Mouse (Mus musculus) WW6 (cell line): ENCODE results near the gene Gpr18.

Experiments used
- DNase-seq: peaks from one replicate; pipeline ENCODE4 v3.0.0-alpha.2; 2013; ENCODE audit warnings: low read depth, low spot score

The Gpr18 gene

DNA sequence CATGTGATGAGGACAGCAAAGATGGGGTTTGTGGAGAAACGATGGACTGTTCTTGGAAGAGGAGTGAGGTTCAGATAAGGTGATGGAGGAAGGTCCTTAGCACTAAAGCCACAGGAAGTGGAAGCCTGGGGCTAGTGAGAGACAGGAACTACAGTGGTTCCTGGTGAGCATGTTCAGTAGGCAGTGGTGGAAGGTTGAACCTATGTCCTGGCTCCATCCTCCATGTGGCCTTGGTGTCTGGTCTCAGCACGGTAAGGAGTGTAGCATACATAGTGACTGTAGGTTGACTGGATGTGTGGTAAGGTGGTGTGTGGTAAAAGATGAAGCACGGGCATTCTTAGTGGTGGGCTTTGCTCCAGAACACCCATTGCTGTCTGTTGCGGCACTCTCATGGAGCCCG lies 34.3 kb upstream of the Gpr18 start:
- DNase-seq: no peak

DNA sequence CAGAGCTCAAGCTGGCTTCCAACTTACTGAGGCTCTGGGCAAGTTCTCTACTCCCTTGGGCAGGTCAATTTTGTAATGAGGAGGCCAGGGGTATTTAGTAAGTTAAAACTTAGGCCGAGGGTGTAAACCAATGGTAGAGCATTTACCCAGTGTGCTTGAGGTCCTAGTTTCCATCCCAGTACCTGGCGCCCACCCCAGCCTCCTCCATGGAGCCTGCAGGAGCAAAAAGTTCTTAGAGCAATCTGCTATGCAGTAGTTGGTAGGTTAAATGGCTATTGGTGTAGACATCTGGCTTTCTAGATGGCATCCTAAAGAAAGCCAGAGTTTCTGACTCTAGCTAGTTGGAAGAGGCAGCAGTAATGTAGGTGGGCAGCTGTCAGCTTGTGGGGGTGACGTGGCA lies 33.9 kb upstream of the Gpr18 start:
- DNase-seq: no peak

DNA sequence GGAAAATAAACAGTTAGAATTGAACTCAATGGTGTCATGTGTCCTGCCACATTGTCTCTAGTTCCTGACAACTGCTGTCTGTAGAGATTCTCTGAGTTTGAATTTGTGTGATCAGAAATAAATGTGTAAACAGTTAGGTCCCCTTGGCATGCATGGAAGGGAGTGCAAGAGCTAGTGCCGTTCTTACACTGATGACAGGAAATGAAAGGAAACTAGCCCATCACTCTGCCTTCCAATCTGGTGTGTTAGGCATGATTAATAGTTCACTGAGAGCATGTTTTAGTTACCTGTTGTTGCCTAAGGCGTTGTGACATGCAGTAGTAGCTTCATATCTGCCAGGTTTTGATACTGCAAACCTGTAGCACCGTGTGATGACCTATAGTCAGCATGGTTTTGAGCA lies 32.4 kb upstream of the Gpr18 start:
- no peak for DNase-seq

DNA sequence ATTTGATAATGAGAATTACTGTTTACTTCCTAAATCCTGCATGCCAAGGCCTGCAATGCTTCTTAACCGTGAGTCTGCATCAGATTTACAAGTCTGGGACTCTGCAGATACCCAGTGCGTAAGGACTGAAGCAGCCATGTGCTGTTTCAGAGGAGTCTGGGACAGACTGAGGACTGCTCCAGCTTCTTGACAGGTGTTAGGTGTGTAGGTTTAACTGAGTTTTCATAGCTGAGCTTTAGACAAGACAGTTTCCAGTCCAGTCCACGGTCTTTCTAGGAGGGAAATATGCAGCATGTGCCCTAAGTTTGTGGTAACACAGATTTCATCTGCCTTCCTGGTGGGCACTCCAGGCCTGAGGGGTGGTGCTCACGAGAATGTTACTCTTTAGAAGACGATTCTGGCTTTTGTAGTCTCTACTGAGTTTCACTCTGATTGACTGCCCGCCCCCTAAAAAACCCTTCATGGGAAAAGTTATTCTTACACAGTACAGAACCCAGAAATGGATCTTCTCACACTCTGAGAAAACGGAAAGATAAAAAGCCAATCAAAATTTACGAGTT lies 31.7 kb upstream of the Gpr18 start:
- no peak for DNase-seq

DNA sequence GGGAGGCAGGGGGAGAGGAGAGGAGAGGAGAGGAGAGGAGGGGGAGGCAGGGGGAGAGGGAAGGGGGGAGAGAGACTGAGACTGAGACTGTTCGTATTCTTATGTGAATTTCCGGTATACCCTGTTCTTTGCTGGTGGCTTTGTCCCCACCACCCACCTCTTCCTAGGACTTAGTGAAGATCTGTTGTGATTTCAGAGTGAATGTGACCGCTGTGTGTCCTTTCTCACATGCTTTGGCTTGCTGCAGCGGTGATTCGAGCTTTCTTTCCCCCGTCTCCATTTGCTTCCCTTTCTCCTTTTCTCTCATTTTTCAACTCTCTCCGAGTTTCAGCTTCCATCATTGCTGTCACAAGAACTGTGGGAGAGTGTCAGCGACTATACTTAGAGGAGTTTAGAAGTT lies 31.1 kb upstream of the Gpr18 start:
- DNase-seq: no peak

DNA sequence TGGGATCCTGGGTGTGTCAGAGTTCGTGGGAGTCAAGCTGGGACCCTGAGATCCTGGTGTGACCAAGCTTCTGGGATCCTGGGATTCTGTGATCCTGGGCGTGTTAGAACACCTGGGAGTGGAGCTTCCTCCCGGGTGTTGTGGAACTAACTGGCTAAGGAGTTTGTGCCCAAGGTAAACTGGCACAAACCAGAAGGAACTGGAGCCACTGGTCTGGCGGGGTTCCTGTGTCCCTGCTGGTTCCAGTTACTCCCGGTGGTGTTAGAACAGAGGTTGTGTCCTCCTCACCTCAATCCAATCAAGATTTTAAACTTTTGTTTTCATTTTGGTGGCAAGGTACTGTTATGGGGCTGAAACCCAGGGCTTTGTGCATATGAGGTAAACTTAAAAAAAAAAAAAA lies 30.6 kb upstream of the Gpr18 start:
- no peak for DNase-seq

DNA sequence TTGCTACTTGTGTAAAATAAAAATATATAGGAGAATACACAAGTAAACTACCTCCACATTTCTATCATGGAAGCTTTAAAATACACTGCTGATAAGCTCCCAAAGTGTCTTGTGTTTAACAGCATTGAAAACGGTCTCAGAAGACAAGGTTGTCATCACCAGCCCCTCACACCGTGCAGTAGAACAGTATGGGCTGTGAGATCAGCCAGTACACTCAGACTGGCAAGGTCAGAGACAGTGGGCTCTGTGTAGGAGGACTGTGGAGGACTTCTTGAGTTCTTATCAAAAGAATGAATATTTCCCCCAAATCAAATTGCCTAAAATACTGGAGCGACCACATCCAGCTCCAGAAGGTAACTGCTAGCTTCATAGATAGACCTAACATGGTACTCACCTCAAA lies 24.0 kb upstream of the Gpr18 start:
- no peak for DNase-seq

DNA sequence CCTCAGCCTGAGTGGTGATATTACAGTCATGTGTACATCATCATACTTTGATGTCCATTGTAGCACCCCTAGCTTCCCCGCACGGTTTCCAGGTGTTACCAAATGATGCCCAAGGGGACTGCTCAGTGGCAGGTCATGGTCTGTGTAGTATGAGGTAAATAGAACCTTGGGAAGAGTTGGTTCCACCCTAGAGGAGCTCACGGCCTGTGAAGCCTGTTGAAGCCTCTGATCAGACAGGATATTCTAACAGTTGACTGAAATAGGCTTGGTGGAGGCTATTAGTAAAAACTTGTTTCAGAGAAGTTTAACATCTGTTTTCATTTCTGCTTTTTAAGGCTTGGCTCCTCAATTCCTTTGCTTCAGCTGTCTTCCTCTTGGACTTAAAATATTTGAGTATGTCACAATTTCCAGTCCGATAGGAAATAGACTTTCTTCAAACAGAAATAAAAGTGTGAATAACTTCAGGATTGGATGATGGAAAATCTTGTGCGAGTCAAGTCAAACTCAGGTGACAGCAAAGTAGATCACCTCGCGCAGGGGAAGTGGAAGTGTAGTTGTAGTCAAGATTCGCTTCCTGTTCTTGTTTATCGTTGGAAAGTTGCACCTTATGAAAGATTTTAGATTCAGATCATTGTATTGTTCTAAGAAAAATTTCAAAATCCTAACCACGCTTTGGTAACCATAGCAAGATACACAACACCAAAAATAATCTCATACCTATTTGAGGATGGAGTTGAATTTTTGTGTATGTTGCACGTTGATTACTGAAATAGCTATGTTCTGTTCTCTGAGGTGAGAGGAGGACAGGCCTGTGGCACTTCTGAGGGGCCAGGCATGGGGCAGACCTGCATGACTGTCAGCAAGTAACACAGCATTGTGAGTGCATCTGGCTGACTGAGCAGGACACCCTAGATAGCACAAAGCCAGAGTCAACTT lies 22.9 kb upstream of the Gpr18 start:
- no peak for DNase-seq

DNA sequence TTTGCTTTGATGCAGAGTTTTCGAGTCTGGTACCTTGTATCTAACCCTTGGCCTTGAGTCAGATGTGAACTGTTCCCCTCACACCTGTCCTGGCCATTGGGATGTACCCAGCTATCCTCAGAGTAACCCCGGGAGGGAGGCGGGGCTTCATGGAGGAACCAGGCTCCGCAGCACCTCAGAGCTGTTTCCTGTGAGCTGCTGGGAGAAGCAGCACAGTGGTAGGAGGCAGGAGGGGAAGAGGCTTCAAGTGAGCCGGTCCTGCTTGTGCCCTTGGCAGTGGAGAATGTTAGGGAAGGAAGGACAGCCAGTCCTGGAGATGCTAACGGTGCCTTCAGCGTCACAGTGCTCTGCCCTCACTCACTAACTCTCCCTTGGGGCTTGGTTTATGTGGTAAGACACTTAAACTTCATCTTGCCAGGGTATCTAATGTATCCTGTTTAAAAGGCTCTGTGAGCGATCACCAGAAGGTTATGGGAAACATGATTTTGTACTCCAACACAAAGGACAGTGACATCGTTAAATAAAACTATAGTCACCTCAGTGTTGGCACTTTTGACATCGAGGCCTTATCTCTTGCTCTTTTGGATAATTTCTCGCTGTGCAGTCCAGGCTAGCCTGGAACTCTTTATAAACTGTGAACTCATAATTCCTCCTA lies 22.1 kb upstream of the Gpr18 start:
- no peak for DNase-seq

DNA sequence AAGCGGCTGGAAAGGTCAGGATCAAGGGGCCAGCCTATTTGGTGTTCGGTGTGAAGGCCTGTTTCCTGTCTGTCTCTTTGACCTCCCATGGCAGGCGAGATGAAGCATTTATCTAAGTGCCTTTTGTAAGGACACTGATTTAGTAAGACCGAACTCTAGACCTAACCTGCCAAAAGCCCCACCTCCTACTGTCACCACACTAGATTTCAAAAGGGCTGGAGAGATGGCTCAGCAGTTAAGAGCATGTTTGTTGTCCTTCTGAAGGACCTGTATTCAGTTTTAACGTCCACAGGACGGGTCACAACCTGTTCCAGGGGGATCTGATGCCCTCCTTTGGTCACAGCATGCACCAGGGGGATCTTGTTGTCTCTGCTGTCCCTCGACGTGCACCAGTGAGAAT lies 21.3 kb upstream of the Gpr18 start:
- no peak for DNase-seq

DNA sequence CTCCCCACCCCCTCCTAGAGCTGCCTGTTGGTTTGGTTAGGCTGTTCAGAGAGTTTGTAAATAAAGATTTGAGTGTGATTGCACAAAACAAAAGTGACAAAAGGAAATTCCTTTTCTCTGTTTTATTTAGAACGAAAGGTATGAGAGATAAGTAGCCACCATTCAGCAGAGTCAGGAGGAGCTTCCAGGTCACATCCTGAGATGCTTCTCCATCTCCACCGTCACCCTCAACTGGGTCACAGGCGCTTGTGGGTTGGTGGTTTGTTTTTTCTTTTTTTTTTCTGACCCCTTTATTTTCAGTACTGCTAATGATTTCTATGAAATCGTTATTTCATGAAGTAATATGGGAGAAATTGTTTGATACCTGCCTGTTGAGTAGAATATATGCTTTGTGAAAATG lies 20.8 kb upstream of the Gpr18 start:
- no peak for DNase-seq

DNA sequence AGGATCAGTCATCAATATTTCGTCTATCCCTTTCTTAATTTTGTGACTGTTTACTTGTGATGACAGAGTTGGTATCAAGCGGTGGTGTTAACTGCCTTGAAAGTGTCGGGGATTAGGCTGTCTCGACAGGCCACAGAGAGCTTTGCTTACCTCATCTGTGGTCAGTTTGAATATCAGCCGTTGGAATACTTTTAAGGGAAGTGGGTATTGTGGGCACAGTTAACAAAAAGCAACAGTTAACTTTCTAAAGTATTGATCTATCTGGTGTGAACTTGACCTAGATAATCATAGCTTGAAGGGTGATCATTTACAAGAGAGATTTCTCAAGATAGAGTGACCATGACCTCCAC lies 19.0 kb upstream of the Gpr18 start:
- no peak for DNase-seq

DNA sequence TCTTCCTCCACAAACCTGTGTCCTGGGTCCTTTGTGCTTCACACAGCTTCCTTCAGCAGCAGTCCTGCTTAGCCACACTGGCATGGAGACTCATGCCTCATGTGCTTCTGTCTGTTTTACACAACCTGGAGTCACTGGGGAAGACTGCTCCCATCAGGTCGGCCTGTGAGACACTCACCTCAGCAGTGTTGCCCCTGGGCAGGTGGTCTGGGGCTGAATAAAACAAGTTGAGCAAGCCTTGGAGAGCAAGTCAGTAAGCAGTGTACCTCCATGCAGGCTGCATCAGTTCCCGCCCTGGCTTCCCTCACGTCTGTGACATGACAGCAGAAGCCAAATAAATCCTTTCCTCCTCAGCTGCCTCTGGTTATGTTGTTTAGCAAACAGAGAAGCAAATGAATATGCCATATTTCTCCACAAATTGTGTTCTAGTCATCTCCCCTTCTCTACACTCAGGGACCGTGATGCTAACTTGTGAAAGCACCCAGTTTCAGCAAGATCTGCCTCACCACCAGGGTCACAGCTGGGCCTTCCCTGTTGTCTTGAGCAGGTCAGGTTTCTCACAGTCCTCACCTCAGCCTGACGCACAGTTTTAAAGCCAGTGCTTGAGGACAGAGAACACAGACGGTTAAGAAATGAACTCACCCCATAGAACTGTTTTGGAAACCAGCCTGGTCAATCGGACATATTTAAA lies 18.5 kb upstream of the Gpr18 start:
- DNase-seq: no peak

DNA sequence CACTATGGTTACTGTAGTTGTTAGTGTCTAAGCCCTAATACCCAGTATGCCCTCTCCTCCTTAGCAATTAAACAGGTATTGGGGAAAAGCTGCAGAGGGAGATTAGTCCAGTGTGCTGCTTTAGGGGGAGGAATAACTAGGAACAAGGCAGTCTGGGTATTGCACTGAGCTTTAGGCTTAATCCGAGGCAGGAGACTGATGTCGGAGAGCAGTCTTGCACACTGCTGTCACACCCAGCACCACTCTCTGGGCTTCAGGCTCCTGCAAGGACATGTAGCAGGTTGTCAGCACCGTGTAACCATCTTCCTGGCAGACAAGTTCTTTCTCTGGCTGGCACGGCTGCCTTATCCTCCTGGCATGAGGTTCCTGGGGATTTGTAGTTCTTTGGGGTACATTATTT lies 16.6 kb upstream of the Gpr18 start:
- no peak for DNase-seq

DNA sequence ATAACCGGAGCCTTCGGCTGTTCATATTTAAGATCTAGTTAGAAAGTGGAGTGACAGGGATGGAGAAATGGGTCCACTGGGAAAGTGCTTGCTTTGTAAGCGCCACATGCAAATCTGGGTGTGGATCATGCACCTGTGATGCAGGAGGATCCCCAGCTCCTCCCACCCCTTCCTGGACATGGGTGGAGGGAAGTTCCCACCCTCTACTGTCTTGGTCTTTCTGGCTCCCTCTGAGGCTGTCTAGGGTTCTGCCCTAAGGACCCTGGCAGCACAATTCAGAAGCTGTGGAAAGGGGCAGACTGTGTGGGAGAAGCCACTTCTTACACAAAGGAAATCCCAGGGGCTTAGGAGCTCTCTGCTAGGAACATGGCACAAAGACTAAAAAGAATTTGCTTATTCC lies 16.0 kb upstream of the Gpr18 start:
- DNase-seq: no peak

DNA sequence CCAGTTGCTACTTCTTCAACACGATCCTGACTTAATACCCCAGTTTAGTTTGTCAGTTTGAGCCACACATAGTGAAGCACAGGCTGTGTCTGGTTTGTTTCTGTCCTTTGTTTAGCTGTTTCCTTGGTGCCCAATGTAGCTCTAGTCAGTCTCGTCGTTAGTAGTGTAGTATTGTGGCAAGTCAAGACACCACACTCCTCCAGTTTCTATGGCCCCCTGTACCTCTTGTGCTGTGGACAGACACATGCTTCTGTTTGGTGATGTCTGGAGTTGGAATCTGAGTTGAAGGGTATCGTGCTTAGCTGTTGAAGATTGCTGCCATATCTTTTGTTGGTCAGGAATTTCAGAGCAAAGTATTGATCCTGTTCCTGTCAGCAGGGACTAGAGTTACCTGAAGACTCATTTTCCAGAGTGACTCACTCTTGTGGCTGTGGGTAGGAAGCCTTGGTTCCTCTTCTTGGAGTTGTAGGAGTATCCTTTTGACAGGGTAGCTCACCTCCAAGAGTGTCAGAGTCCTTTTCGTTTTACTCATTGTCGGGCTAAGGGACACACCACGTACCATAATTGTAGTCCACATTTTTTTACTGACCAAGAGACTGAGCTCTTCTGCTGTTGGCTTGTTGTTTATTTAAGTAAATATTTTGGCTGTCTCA lies 15.3 kb upstream of the Gpr18 start:
- DNase-seq: no peak

DNA sequence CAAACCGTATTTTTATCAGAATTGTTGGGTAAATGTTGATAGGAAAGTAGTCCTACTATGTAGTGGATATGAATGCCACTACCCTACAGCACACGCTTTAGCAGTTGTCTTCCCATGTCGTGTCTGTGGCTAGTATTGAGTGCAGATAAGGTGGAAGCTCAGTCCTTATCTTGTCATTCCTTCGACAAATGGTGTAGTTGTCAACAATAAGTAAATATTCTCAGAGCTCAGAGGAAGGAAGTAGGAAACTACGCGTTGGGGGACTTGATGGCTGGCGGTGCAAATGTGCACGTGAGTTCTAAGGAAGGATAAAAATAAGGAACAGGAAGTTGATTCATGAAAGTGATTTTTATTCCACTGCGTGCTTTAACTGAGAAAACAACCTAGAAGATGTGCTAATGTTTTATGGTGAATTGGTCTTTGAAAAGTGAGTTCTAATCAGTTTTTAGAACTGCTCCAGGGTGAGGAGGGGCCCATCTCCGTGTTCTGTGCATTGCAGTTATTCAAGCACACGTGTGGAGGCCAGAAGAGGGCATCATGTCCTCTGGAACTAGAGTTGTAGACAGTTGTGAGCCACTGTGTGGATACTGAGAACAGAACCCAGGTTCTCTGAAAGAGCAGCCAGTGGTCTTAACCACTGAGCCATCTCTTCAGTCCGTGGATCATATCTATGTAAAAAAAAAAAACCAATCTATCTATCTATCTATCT lies 13.8 kb upstream of the Gpr18 start:
- no peak for DNase-seq

DNA sequence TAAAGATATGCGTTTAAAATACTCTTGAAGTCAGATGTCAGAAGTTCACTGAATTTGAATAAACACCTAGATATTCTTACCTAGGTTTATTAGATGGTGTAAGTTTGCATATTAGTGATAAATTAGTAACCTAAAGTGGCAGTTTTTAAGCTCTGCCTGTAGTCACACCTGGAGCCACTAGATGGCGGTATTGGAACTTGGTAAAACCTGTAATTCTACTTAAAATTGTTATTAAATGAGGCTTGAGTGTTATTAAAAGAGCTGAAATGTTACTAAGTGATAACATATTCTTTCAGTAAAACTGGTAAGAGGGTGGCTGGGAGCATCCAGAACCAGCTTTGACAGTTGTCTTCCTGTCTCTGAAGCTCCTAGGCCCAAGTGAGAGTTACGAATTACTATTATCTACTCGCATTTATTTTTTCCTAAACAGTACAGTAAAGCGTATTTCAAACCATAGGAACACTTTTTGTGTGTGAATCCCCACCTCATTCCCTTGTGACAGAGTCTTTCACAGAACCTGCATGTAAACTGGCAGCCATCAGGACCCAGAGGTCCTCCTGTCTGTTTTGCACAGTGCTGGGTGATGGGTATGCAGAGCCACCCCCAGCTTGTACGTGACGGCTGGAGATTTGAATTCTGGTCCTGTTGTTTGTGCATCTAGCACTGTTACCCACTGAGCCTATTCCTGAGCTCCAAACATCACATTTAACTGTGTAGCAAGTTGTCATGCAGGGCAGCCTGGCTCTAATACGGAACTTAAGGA lies 13.0 kb upstream of the Gpr18 start:
- DNase-seq: no peak

DNA sequence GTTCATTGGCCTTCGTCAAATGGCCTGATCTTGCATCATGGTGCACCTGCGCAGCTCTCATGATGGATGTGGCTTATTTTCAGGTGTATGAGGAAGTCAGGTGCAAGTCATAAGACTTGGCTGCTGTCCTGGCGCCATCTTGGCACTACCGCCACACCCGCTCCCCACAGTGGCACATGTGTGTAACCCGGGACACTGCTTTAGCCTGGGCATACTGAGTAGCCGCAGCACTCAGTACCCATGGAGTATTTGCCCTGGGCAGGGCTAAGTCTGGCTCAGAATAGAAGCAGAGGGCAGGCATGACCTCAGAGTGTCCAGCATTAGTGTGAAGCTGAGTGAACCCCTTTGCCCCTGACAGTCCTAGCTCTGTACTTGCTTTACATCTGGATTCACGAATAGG lies 11.9 kb upstream of the Gpr18 start:
- no peak for DNase-seq

DNA sequence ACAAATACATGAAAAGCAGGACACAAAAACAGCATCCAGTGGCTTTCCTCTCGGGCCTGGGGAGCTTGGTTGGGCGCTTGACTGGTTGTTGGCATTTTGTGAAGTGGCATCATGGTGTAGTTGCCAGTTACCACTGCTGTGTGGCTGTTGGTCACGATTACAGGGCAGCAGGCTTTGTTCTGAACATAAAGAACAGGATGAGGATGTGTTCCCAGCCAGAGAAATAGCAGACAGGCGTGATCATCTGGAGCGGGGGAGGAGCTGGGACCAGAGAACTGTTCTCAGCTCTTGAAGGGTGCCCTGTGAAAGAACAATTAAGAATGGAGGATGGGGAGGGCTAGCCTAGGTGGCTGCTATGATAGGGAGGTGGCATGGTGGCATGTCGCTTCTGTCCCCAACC lies 11.3 kb upstream of the Gpr18 start:
- DNase-seq: no peak

DNA sequence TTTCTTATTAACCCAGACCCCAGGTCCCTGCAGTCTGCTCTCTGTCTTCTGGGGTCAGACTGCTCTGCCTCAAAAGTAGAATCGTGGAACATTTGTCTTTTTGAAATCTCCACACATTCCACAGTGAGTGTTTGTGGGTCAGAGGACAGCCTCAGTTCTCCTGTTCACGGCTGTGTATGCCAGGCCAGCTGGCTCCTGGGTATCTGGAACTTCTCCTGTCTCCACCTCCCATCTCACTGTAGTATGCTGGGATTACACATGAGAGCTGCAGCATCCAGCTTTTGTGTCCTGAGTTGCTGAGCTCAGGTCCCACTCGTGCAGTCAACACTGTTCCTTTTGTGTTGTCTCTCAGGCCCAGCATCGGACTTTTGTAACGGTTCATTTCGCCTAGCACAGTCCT lies 9.3 kb upstream of the Gpr18 start:
- no peak for DNase-seq
